Comparison of ENCODE assay signal across 25 mouse cellular contexts in genomic region chr16:24834536-24834935, GRCm38 (mm10).
"Had no signal": no experiment of that assay in that cellular context is flagged by ENCODE, and none has a peak within 500 bp of the region (broad histone marks: within the 10 kb centered on the region; RNA-seq: fewer than 3 reads in every experiment).

No protein-coding gene starts in this region.

- H3K27ac ChIP-seq: heart, embryonic 10.5 days; hindbrain, embryonic 13.5 days; hindbrain, embryonic 15.5 days; hindbrain, postnatal 0 days; kidney, embryonic 15.5 days; kidney, postnatal 0 days; limb, embryonic 13.5 days; limb, embryonic 15.5 days; liver, embryonic 12.5 days; liver, embryonic 14.5 days had no signal

- ATAC-seq: hindbrain, postnatal 0 days; intestine, embryonic 16.5 days; liver, embryonic 12.5 days had no signal

- H3K9ac ChIP-seq: heart, embryonic 12.5 days; hindbrain, embryonic 13.5 days; hindbrain, embryonic 15.5 days; kidney, embryonic 15.5 days; limb, embryonic 13.5 days; limb, embryonic 15.5 days; liver, embryonic 12.5 days; liver, embryonic 14.5 days had no signal

- H3K27me3 ChIP-seq: heart, embryonic 12.5 days; hindbrain, embryonic 13.5 days; hindbrain, embryonic 15.5 days; kidney, embryonic 15.5 days; limb, embryonic 13.5 days; limb, embryonic 15.5 days; liver, embryonic 12.5 days had no signal

- H3K4me2 ChIP-seq: heart, embryonic 12.5 days; hindbrain, embryonic 13.5 days; hindbrain, embryonic 15.5 days; kidney, embryonic 15.5 days; limb, embryonic 13.5 days; limb, embryonic 15.5 days; liver, embryonic 12.5 days had no signal

- DNase-seq: gastrocnemius, postnatal 14 days; gastrocnemius, postnatal 36 days; heart, adult 18-20 months; heart, postnatal 10 days; heart, postnatal 36 days; kidney, adult 11 months; kidney, adult 2 months; kidney, adult 9 months; kidney, postnatal 14 days; kidney, postnatal 36 days; layer of hippocampus, adult 9-11 months; layer of hippocampus, postnatal 36 days; left cerebral cortex, postnatal 4 days had no signal

- H3K36me3 ChIP-seq: heart, embryonic 10.5 days; heart, embryonic 12.5 days; hindbrain, embryonic 13.5 days; hindbrain, embryonic 15.5 days; kidney, embryonic 15.5 days; limb, embryonic 13.5 days; limb, embryonic 15.5 days; liver, embryonic 12.5 days had no signal

- H3K4me3 ChIP-seq: heart, embryonic 10.5 days; heart, embryonic 12.5 days; hindbrain, embryonic 13.5 days; hindbrain, embryonic 15.5 days; kidney, embryonic 15.5 days; limb, embryonic 13.5 days; limb, embryonic 15.5 days; liver, embryonic 12.5 days had no signal

- H3K4me1 ChIP-seq: hindbrain, embryonic 13.5 days; hindbrain, embryonic 15.5 days; liver, embryonic 12.5 days had no signal

- H3K9me3 ChIP-seq: heart, embryonic 10.5 days; heart, embryonic 12.5 days; hindbrain, embryonic 13.5 days; hindbrain, embryonic 15.5 days; kidney, embryonic 15.5 days; limb, embryonic 13.5 days; limb, embryonic 15.5 days; liver, embryonic 12.5 days had no signal
